Mouse (Mus musculus): Measurements from ENCODE around the gene Mpp5. TPM values are rescaled to one million over a fixed set of nuclear protein-coding genes. Genes with fewer than 3 reads are reported as not detected.

The Mpp5 gene
- polyA plus RNA-seq (2012; ENCODE audit: insufficient read depth, insufficient read length, missing spikeins): 15.5 and 18.2 TPM in 2 replicates

GRCm38 (mm10) chr12:78748557-78749377, at the start of gene Mpp5:
TSS of gene Mpp5 (plus strand) at chr12:78748907.
- peak within 1 kb of the TSS; percentile 33; the same call in 1 of the 2 replicates for H3K27ac ChIP-seq (ENCODE audit: insufficient read depth, low read depth, low read length)

GRCm38 (mm10) chr12:78717783-78718182, 30.9 kb upstream of the Mpp5 start:
- no peaks in the 10 kb centered on the region for H3K4me1 ChIP-seq (ENCODE audit: control insufficient read depth, insufficient read depth, low read length)
- TF ChIP-seq POLR2A (IDR thresholded peaks at IDR 0.05; ENCODE audit: borderline replicate concordance, low read depth, low read length): no peak
- no peak for TF ChIP-seq CTCF (IDR thresholded peaks at IDR 0.05; ENCODE audit: low read depth, low read length)
- no peak overlapping the region for H3K27ac ChIP-seq (ENCODE audit: insufficient read depth, low read depth, low read length)
- H3K4me3 ChIP-seq (ENCODE audit: insufficient read depth, low read length): no peak overlapping the region

More at GRCm38 (mm10) chr12:78748557-78749377, at the start of gene Mpp5:
- TF ChIP-seq POLR2A (IDR thresholded peaks at IDR 0.05; ENCODE audit: borderline replicate concordance, low read depth, low read length): no peak
- TF ChIP-seq CTCF (IDR thresholded peaks at IDR 0.05; ENCODE audit: low read depth, low read length): no peak
- no peaks in the 10 kb centered on the region for H3K4me1 ChIP-seq (ENCODE audit: control insufficient read depth, insufficient read depth, low read length)
- peak within 1 kb of the TSS; percentile 89 for H3K4me3 ChIP-seq (ENCODE audit: insufficient read depth, low read length)

DNA sequence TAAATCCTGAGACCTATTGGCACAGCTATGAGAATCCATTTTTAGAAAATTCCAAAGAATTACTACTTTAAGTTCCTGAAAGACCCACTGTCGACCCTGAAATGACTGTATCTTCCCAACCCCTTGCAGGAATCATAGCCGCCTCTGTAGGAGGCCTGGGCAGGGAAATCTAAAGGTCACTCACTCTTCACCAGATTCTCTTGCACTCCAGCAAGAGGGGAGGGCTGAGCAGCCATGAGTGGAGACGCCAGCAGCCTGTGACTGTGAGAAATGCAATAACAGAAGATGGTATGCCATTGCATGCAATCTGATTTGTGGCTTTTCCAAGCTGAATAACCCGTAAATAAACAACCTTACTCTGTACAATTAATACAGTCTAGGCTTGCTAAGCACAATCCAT, 21.0 kb upstream of the Mpp5 start:
- no peak for TF ChIP-seq POLR2A (IDR thresholded peaks at IDR 0.05; ENCODE audit: borderline replicate concordance, low read depth, low read length)
- no peak for TF ChIP-seq CTCF (IDR thresholded peaks at IDR 0.05; ENCODE audit: low read depth, low read length)
- Histone ChIP-seq H3K4me1 (ENCODE audit: control insufficient read depth, insufficient read depth, low read length) (no peaks in the 10 kb centered on the region), H3K4me3 (ENCODE audit: insufficient read depth, low read length) (no peak overlapping the region), H3K27ac (ENCODE audit: insufficient read depth, low read depth, low read length) (no peak overlapping the region)

DNA sequence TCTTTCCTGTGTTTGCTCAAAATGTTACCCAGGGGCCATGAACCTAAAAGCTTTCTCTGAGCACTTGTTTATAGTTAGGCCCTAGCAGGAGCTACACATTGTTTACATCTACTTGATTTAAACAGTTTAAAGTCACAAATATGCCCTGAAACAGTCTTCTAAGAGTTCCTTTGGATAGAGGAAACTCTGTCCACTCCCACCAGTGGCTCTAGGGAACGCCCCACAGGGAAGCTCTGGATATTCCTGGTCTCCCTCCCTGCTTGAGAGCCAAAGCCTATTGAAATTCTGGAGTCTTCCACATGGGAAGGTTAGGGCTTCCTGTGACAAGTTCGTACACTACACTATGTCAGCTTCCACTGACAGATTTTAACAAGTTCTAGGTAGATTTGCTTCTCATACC, 9.1 kb upstream of the Mpp5 start:
- no peaks in the 10 kb centered on the region for H3K4me1 ChIP-seq (ENCODE audit: control insufficient read depth, insufficient read depth, low read length)
- H3K4me3 ChIP-seq (ENCODE audit: insufficient read depth, low read length): no peak overlapping the region
- TF ChIP-seq CTCF (IDR thresholded peaks at IDR 0.05; ENCODE audit: low read depth, low read length) (no peak), POLR2A (IDR thresholded peaks at IDR 0.05; ENCODE audit: borderline replicate concordance, low read depth, low read length) (no peak)
- H3K27ac ChIP-seq (ENCODE audit: insufficient read depth, low read depth, low read length): no peak overlapping the region

- Histone ChIP-seq H3K27ac (ENCODE audit: insufficient read depth, low read depth, low read length) (no peak overlapping the region), H3K4me1 (ENCODE audit: control insufficient read depth, insufficient read depth, low read length) (no peaks in the 10 kb centered on the region), H3K4me3 (ENCODE audit: insufficient read depth, low read length) (no peak overlapping the region)
- TF ChIP-seq POLR2A (IDR thresholded peaks at IDR 0.05; ENCODE audit: borderline replicate concordance, low read depth, low read length) (no peak), CTCF (IDR thresholded peaks at IDR 0.05; ENCODE audit: low read depth, low read length) (no peak)
Measured at GRCm38 (mm10) chr12:78740289-78740688, 8.4 kb upstream of the Mpp5 start.

- no peak overlapping the region for H3K27ac ChIP-seq (ENCODE audit: insufficient read depth, low read depth, low read length)
- no peak overlapping the region for H3K4me3 ChIP-seq (ENCODE audit: insufficient read depth, low read length)
- TF ChIP-seq CTCF (IDR thresholded peaks at IDR 0.05; ENCODE audit: low read depth, low read length) (no peak), POLR2A (IDR thresholded peaks at IDR 0.05; ENCODE audit: borderline replicate concordance, low read depth, low read length) (no peak)
- no peaks in the 10 kb centered on the region for H3K4me1 ChIP-seq (ENCODE audit: control insufficient read depth, insufficient read depth, low read length)
Measured at GRCm38 (mm10) chr12:78746226-78746625, 2.5 kb upstream of the Mpp5 start.

DNA sequence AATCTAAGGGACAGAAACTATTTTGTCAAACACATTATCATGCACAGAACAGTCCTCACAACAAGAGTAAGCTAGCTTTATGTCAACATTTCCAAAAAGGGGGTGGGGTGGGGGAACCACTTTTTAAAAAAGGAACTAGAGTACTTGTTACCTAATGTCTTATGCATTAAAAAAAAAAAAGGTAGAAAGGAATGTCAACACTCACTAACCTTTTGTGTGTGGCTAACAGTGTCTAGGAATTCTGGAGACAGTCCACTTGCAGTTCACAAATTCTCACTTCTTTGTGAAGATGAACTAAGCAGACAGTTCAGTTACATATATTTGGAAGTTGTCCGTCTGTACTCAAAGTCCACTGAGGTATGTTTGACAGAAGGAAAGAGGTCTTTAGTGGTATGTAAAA, 1.3 kb upstream of the Mpp5 start:
- Histone ChIP-seq H3K27ac (ENCODE audit: insufficient read depth, low read depth, low read length) (no peak overlapping the region), H3K4me3 (ENCODE audit: insufficient read depth, low read length) (no peak overlapping the region), H3K4me1 (ENCODE audit: control insufficient read depth, insufficient read depth, low read length) (no peaks in the 10 kb centered on the region)
- TF ChIP-seq POLR2A (IDR thresholded peaks at IDR 0.05; ENCODE audit: borderline replicate concordance, low read depth, low read length) (no peak), CTCF (IDR thresholded peaks at IDR 0.05; ENCODE audit: low read depth, low read length) (no peak)

DNA sequence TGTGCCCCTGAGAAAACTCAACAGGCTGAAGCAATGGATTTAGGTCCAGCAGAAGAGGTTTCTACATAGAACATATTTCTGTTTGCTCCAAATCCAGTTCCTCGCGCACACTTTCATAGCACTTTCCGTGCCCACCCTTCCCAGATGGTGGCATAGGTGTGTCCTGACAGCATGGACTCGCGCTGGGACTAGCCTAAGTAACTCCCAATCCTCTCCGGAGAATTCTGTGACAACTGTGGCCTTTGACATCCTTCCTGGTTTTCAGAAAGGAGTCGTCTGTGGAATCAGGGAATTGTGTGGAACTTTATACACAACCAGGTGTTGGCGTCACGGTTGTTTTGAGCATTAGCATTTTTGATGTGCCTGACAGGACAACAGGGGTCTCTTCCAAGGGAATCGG, 594 bp upstream of the Mpp5 start:
- TF ChIP-seq CTCF (IDR thresholded peaks at IDR 0.05; ENCODE audit: low read depth, low read length): no peak
- no peak for TF ChIP-seq POLR2A (IDR thresholded peaks at IDR 0.05; ENCODE audit: borderline replicate concordance, low read depth, low read length)
- Histone ChIP-seq H3K4me3 (ENCODE audit: insufficient read depth, low read length) (peak overlapping the region; percentile 72), H3K4me1 (ENCODE audit: control insufficient read depth, insufficient read depth, low read length) (no peaks in the 10 kb centered on the region), H3K27ac (ENCODE audit: insufficient read depth, low read depth, low read length) (no peak overlapping the region)

GRCm38 (mm10) chr12:78749378-78749801, 683 bp downstream of the Mpp5 start:
- TF ChIP-seq POLR2A (IDR thresholded peaks at IDR 0.05; ENCODE audit: borderline replicate concordance, low read depth, low read length) (no peak), CTCF (IDR thresholded peaks at IDR 0.05; ENCODE audit: low read depth, low read length) (no peak)
- Histone ChIP-seq H3K27ac (ENCODE audit: insufficient read depth, low read depth, low read length) (peak overlapping the region; percentile 33; the same call in 1 of the 2 replicates), H3K4me3 (ENCODE audit: insufficient read depth, low read length) (peak overlapping the region; percentile 89), H3K4me1 (ENCODE audit: control insufficient read depth, insufficient read depth, low read length) (no peaks in the 10 kb centered on the region)

GRCm38 (mm10) chr12:78761979-78762378, 13.3 kb downstream of the Mpp5 start:
- Histone ChIP-seq H3K27ac (ENCODE audit: insufficient read depth, low read depth, low read length) (no peak overlapping the region), H3K4me3 (ENCODE audit: insufficient read depth, low read length) (no peak overlapping the region), H3K4me1 (ENCODE audit: control insufficient read depth, insufficient read depth, low read length) (no peaks in the 10 kb centered on the region)
- no peak for TF ChIP-seq CTCF (IDR thresholded peaks at IDR 0.05; ENCODE audit: low read depth, low read length)
- no peak for TF ChIP-seq POLR2A (IDR thresholded peaks at IDR 0.05; ENCODE audit: borderline replicate concordance, low read depth, low read length)

Measured in bone marrow macrophage, adult 2 months (primary cell).